Mouse (Mus musculus): ENCODE data around the gene Gm32802.

GRCm38 (mm10) chr10:118250852-118251295 is 7.6 kb upstream of the Gm32802 start:
- no peak for TF ChIP-seq TAL1 (IDR thresholded peaks at IDR 0.05; ENCODE audit: low read length)
- TF ChIP-seq GATA1 (IDR thresholded peaks at IDR 0.05; ENCODE audit: low read length) = no peak

All from erythroblast, embryonic 14.5 days (primary cell).